Mouse (Mus musculus) testis, adult 2 months (tissue): ENCODE measurements around the gene Mmp9.

Experiments
- CTCF ChIP-seq: fragments of 200-500 bp; IDR thresholded peaks from 2 replicates; pipeline ENCODE4 v1.5.1; 2012; ENCODE audit warnings: low read depth, mild to moderate bottlenecking, inconsistent platforms, low read length, moderate library complexity; ENCODE audit not compliant: control insufficient read depth, insufficient read depth, insufficient replicate concordance
- POLR2A ChIP-seq: fragments of 200-500 bp; IDR thresholded peaks from 2 replicates; pipeline ENCODE4 v1.6.1; 2012; ENCODE audit warnings: low read depth, mild to moderate bottlenecking, inconsistent platforms, low read length, moderate library complexity; ENCODE audit not compliant: control insufficient read depth

GRCm38 (mm10) chr2:164924100-164924857 is 16.3 kb upstream of the Mmp9 start:
- TF ChIP-seq CTCF (peak; percentile 68; the same call in 1 of the 2 replicates), POLR2A (no peak)
